Mouse (Mus musculus): ENCODE results near the gene Nme1. TPM values are rescaled to one million over a fixed set of nuclear protein-coding genes. Genes with fewer than 3 reads are reported as not detected.

Nme1 gene
- polyA plus RNA-seq, 1 experiment from 2014 or later = 230 TPM

GRCm38 (mm10) chr11:93908829-93909228 lies 59.5 kb downstream of the Nme1 start:
- Histone ChIP-seq H3K4me3 (replicated peaks) (no peak overlapping the region), H3K27me3 (no peaks in the 10 kb centered on the region), H3K9ac (no peak overlapping the region), H3K4me1 (no peaks in the 10 kb centered on the region), H3K4me2 (no peak overlapping the region), H3K36me3 (replicated peaks) (peaks cover 75% of the 10 kb centered on the region), H3K27ac (no peak overlapping the region), H3K9me3 (no peaks in the 10 kb centered on the region)
- WGBS = 91% methylated on average over 9 of the region's 9 CpGs
- ATAC-seq (ENCODE audit: low FRiP score) = no peak

- Histone ChIP-seq H3K36me3 (replicated peaks) (peaks cover 69% of the 10 kb centered on the region), H3K4me3 (replicated peaks) (no peak overlapping the region), H3K9me3 (no peaks in the 10 kb centered on the region), H3K27ac (no peak overlapping the region), H3K27me3 (no peaks in the 10 kb centered on the region), H3K4me1 (no peaks in the 10 kb centered on the region), H3K9ac (no peak overlapping the region), H3K4me2 (no peak overlapping the region)
- no peak for ATAC-seq (ENCODE audit: low FRiP score)
- 90% methylated on average over 3 of the region's 3 CpGs for WGBS
Observed at GRCm38 (mm10) chr11:93907839-93908238, 60.5 kb downstream of the Nme1 start.

Other genes starting within 250 kb of the Nme1 start
- 45.0 and 46.9 TPM in 2 replicates for gene Utp18, start 82.8 kb downstream of the Nme1 start, polyA plus RNA-seq (2016; fragmentation: Nextera tagmentation; extraction: Ambion mirVana)
- gene Mbtd1, start 82.7 kb downstream of the Nme1 start, polyA plus RNA-seq (2016; fragmentation: Nextera tagmentation; extraction: Ambion mirVana) = 56.6 and 58.4 TPM in 2 replicates
- 124 and 127 TPM in 2 replicates for gene Nme2, start 12.3 kb downstream of the Nme1 start, polyA plus RNA-seq (2016; fragmentation: Nextera tagmentation; extraction: Ambion mirVana)
- 376 and 397 TPM in 2 replicates for gene Gm20390, start 228 bp downstream of the Nme1 start, polyA plus RNA-seq (2016; fragmentation: Nextera tagmentation; extraction: Ambion mirVana)
- gene Spag9, start 27.6 kb upstream of the Nme1 start, polyA plus RNA-seq (2016; fragmentation: Nextera tagmentation; extraction: Ambion mirVana) = 124 and 127 TPM in 2 replicates
- gene Tob1, start 242.9 kb upstream of the Nme1 start, polyA plus RNA-seq (2016; fragmentation: Nextera tagmentation; extraction: Ambion mirVana) = 42.6 and 43.1 TPM in 2 replicates

Data from forebrain, embryonic 12.5 days (tissue).